Mouse (Mus musculus) heart, adult 9 months (tissue): ENCODE results near the gene Trpm4.

Source experiments
- DNase-seq, 2 experiments: peaks; one replicate each; pipeline ENCODE4 v3.0.0; 2022; ENCODE audit warnings: low spot score in 2 of 2

Trpm4 gene

DNA sequence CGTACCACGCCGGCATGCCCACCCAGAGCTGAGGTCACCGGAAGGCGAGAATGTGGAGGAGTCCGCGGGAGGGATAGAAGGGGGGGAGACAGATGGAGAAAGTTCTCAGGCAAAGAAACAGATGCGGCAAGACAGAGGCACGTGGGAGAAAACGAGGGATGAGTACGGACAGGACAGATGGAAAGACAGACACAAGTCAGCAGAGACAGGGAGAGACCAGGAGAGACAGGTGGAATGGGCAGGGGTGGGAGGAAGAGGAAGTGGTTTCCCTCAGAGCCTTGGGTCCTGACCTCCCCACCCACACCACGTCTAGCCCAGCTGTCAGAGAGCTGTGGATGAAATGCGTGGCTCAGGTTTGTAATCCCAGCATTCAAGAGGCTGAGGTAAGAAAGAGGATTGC lies 13.3 kb upstream of the Trpm4 start:
- DNase-seq = no peak

DNA sequence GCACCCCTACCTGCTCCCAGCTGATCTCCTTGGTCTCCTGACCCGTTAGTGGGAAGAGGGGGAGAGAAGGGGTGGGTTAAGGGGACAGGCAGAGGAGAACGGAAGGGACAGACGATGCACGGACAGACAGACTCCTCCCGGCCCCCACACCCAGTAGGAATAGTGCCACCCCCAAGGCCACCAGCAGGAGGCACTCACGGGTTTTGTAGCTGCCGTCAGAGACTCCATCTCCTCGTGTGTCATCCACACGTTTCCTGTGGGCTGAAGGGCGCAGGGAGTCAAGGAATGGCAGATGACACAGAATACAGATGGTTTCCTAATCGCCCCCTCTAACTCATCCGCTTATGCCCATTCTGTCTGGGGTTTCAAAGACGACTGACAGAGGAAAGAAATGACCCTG lies 10.0 kb upstream of the Trpm4 start:
- DNase-seq = no peak

DNA sequence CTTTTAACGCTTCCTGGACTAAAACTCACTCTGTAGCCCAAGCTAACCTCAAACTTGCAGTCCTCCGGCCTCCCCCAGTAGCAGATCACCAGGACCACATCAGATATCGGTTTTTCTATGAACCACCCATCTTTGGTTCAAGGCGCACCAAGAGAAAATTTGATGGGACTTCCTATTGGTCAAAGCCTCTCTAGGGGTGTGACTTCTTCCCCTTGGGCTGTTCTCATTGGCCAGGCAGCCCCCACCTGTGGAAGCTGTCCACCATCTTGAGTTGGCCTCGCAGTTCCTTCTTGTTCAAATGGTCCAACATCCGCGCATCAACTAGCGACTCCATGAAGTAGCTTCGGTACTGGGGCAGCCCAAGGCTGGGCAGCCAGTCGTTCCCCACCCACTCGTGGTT lies 8.5 kb upstream of the Trpm4 start:
- DNase-seq = no peak

DNA sequence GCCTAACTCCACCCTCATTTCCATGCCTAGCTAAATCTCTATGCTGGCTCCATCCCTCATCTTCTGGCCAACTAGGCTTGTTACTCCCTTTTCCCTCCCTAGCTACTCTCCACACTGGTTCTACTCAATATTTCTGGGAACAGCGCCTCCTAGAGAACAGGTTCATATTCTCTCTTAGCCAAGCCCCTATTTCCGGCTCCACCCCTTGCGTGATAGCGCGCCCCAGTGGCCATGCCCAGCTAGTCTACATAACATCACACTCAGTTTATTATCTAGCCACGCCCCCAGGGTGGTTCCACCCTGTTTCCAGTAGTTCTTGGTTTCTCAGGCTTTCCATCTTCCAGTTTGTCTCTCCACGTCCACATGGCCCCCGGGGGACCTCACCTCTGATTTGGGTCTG lies 7.7 kb upstream of the Trpm4 start:
- peak; percentile 63 to 77 for DNase-seq

DNA sequence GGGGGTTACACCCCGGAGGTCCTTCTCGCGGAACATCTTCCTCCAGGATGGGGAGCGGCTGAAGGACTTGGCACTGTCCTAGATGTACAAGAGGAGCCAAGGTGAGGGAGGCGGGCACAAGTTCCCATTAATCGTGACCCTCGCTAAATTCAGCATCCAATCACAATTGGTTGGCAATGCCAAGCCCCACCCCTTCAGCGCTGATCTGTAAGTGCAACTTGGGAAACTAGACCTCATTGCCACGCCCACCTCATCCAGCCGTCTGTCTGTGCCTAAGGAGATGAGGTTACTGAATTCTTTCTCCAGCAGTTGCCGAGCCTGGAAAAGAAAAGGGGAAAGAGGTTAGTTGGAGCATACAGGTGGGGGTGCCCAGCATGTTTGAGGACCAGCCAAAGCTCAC lies 7.1 kb upstream of the Trpm4 start:
- DNase-seq = peak; percentile 51 to 57

DNA sequence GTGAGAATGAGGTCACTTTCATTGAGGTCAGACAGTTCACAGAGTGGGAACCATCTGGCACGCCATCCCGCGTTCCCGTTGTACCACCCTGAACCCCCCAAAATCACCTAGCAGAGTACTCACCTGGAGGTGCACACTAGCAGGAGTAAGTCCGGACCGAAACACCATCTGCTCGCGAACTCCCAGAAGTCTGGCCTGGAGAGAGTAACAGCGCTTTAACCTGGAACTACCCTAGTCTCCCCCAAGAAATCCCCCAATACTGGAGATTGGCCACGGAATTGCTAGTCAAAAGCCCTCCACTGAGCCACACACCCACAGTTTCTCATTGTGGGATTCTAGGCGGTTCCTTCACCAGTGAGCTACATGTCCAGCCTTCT lies 6.5 kb upstream of the Trpm4 start:
- DNase-seq = no peak

DNA sequence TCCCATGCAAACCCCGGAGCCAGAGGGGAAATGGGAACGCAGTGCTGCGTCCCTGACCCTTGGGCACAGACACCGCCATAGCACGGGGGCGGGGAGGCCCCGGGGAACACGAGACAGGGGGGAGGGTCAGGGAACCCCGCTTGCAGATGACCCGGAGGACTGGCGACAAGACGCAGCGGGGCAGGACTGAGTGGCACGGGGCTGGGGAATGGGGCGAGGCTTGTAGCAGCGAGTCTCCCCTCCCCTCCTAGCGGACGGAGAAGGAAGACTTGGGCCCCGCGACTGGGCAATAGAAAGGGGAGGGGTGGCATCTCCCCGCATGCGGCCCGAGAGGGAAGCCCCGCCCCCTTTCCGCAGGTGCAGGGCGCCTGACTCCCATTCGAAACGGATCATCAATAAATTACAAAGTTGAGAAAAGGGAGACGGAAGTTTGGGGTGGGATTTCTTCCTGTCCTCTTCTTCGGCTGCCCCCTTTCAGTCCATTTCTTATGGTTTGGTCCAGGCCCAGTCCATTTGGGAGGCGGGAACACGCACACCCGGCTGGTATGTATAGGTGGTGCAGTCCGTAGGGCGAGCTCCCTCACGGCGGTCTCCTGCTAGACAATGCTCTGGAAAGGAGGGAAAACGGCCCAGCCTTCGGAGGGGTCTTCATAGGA lies 6.0 kb upstream of the Trpm4 start:
- DNase-seq = peak; percentile 55 to 63

DNA sequence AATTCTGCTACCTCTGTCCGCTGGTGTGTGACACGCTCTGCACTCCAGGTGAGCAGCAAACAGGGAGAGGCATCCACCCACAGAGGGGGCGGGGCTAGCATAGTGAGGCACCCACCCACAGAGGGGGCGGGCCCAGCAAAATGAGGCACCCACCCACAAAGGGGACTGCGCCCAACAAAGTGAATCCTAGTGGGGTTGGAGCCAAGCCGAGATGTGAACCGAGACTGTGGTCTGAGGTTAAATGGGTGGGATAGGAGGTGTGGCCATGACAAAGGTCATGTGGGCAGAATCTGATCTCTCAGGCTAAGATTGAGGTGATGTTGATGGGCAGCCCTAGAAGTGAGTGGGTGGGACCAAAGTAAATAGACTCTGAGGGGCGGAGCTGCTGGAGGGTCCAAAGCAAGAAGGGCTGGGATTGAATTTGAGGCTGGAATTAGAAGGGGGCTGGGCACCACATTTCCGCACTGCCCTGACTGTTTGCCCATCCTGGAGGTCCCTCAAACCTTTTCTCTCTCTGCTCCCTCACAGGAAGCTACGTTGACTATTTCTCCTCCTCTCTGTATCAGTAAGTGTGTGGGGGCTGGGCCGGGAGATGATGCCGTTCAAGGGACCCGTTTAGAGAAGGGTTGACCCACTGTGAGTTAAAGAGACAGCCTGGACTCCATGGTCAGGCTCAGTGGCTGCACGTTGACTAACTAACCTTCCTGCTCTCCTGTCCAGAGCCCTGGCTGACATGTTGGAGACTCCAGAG lies 4.8 kb upstream of the Trpm4 start:
- no peak for DNase-seq

DNA sequence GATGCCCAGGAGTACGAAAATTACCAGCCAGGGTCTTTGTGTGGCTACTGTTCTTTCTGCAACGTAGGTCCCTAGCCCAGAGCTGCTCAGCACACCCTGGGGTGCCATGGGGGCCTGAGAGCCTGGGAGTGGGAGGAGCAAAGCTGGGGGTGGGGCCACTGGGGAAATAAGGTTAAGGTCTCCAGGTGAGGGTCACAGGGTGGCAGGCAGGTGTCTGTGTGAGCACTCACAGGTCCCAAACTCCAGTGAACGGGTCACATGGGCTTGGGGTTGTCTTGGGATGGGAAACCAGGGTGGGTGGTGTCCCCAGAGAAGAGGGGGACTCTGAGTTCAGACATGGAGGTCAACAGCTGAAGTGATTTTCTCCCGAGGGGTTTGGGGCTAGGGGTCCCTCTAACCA lies 3.9 kb upstream of the Trpm4 start:
- no peak for DNase-seq

DNA sequence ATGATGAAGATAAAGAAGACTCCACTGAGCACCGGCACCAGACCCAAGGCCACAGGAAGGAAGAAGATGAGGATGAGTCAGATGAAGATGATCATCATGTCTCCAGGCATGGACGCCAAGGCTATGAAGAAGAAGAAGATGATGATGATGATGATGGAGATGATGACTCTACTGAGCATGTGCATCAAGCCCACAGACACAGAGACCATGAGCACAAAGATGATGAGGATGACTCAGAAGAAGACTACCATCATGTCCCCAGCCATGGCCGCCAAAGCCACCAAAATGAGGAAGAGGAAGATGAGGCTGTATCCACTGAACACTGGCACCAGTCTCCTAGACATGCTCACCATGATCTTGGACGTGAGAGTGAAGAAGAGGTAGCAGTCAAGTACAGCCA lies 2.7 kb upstream of the Trpm4 start:
- DNase-seq = no peak

DNA sequence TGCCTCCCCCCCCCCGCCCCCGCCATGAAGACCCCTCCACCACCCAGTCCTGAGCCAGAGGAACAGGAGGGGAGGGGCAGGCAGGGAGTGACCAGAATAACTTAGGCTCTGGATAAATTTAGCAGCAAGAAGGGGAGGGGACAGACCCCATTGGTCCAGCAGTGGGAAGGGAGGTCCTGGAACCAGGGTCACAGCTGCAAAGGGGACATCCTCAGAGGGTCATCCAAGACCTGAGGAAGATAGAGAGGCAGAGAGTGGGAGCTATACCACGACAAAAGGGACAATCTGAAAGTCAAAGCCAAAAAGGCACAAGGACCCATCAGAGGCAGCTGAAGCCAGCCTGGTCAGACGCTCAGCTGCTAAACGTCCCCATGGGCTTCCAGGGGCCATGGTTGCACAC lies 1.5 kb upstream of the Trpm4 start, which contains the start of gene Hrc:
Gene Hrc, plus strand, starts transcription at position 235 of the 400 bp plus-strand sequence.
- DNase-seq = peak; percentile 72 to 73

DNA sequence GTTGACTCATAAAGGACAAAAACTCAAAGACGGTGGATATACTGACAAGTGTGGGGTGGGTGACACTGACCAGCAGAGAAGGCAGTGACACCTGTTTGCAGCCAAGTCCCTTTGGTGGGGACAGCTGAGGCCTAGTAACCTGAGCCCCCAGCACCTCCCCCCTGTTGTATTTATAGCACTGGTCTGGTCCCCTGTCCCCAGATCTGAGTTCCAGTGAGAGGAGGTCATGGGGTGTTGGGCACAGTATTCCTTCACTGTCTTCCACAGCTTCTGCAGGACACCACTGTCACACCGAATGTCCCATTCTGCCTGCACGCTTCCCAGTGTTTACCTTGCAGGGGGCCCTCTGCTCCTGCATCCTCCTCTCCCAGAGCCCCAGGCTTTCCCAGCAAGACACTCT lies 1.0 kb upstream of the Trpm4 start:
- DNase-seq = peak; percentile 62

DNA sequence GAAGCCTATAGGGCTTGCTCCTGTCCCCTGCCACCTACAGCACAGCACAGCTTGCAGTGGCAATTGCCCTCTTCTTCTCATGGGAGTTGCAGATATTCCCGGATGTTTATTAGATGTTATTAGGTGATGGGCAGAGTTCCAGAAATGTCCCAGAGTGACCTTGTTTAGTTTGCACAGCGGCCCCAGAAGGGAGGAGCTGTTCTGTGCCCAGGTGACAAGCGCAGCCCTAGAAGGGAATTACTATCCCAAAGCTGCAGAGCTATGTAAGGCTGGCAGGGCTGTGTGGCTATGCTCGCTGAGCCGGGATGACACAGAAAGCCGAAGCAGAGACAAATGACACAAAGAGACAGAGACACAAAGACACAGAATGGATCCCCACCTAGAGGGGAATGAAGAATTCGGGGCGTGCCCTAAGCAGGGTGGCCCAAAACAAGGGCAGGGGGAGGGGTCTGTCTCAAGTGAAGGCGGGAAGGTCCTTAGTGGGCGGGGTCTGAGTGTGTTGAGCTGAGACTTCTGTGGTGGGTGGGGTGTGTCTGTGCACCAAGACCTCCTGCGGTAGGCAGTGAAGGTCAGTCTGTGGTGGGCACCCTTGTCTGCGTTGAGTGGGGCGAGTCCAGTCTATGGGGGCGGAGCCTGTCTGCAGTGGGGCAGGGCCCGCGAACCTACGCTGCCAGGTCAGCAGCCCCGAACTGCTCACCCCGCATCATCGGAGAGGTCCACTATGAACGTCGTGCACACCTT lies 725 bp downstream of the Trpm4 start:
- DNase-seq = peak; percentile 57 to 63

DNA sequence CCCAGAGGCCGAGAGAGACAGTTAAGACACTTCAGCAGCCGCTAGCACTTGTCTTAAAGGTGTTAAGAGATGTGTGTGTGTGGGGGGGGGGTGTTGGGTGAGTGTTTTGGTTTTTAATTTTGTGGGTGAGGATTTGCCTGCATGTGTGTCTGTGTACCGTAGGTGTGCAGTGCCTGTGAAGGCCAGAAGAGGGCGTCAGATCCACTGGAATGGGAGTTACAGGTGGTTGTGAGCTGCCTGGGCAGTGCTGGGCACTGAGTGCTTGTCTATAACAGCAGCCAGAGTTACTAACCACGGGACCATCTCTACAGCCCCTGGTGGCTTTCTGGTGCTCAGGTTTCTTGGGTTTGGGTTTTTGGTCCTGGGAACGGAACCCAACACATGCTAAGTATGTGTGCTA lies 2.1 kb downstream of the Trpm4 start:
- no peak for DNase-seq

DNA sequence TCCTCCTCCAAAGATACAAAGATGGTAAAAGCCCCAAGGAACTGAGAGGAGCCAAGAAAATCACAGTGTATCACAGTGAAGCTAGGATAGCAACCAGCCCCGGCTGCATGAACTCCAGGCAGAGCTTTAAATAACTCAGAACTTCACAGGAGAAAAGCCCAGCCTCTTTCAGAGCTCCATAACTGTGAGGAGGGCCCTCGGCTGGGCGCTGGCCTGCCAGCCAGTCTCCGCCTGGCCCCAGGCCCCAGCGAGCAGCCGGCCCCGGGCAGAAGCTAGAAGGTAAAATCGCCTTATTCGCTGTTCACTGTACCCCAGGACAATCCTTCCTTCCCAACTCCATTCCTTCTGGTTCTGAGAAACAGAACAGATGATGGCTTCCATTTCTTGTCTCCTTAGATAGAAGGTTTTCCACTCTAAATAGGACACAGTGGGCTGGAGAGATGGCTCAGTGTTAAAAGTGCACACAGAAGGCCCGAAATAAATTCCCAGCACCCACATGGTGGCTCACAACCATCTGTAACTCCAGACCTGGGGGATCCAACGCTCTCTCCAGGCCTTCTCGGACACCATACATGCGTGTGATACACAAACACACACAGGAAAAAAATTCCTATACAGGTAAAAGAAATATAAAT lies 4.6 kb downstream of the Trpm4 start:
- DNase-seq = peak in 1 of 2 experiments; percentile 37

DNA sequence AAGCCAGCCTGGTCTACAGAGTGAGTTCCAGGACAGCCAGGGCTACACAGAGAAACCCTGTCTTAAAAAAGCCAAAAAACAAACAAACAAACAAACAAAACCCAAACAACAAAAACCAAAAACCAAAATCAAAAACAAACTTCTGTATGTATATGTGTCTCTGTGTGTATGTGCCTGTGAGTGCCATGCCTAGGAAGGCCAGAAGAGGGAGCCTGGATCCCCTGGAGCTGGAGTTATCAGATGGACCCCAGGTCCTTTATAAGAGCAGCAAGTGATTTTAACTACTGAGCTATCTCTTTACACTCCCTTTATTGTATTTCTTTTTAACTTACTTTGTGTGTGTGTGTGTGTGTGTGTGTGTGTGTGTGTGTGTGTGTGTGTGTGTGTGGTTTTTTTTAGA lies 7.8 kb downstream of the Trpm4 start:
- DNase-seq = no peak

DNA sequence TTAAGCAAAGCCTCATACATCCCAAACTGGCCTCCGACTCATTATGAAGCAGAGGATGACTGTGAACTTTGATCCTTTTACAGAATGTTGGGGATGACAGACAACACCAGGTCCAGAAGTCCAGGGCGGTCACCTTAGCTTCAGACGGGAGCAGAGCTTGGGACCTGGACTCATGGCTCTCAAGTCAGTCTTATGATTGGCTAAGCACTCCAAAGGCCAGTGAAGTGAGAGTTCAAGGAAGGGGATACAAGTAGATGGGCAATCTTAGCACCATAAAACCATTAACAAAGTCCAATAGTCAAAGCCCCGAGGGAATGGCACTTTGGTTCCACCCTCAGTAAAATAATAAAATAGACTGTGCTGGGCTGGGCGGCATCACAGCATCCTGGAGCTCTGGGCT lies 10.5 kb downstream of the Trpm4 start:
- DNase-seq = no peak

DNA sequence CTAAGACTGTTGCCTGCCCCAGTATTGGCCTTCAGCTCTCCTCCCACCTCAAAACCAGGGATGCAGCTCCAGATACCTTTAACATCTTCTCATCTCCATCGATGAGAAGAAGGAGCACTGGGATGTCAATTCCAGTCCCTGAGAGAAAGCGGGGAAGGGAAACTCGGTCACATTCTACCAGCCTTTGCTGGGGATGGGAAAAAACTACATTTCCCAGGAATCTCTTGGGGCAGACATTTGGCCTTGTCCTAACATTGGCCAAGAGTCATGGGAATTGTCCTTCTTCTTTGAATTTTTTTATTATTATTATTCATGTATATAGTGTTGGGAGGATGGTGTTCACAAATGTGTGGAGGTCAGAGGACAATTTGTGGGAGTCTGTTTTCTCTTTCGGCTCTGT lies 11.3 kb downstream of the Trpm4 start:
- no peak for DNase-seq

DNA sequence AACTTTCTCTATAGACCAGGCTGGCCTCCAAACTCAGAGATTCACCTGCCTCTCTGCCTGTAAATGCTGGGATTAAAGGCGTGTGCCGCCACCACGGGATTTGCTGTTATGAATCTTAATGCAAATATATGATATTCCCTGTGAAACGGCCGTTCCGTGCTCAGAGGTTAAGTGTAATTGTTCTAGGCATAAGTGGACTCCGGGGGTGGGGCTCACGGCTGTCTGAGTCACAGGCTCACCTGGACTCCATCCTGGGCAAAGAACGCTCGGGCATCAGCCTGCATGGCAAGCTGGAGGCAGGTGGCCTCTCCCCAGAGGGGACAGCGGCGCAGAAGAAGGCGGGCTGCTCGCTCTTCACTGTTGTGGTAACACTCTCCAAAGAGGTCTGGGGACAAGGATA lies 17.0 kb downstream of the Trpm4 start:
- DNase-seq = no peak

DNA sequence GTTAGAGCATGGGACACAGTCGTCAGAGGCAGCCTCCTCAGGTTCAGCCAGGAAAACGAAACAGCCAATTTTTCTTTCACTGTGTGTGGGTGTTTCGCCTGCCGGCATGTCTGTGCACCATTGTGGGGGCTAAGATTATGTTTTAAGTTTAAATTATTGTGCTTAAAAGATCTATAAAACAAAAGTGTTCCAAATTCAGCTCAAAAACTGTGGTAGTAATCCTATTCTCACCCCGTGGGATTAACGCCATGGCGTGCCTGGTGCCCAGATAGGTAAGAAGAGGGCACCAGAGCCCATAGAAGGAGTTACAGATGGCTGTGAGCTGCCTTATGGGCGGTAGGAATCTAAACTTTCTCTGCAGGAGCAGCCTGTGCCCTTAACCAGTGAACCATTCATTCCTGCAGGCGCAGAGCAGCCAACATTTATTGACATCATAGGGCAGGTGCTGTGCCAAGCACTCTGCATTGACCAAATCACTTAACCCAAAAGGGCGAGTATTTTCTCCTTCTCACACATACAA lies 18.3 kb downstream of the Trpm4 start:
- no peak for DNase-seq

DNA sequence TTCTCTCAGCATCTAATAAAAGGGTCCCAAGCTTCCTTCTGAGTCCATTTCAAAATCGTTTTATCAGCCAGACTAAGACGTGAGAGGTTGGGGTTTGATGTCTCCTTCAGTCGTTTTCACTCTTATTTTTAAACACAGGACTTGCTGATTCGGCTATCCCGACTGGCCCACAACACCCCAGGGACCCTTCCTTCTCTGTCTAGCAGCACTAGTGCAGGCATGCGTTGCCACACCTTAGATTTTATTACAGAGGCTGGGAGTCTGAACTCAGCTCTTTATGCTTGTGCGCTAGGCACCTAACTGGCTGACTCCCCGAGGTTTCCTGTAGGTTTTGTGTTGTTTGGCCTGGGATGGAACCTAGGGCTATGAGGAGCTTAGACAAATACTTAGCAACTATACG lies 20.1 kb downstream of the Trpm4 start:
- no peak for DNase-seq
